Mouse (Mus musculus) erythroblast, embryonic 14.5 days (primary cell): ENCODE measurements around the gene Ifit3.

ENCODE experiments used
- GATA1 ChIP-seq: IDR thresholded peaks from 2 replicates; pipeline ENCODE4 v1.6.1; 2012; ENCODE audit warnings: low read length, inconsistent platforms, mixed read lengths
- TAL1 ChIP-seq: IDR thresholded peaks from 3 replicates; pipeline ENCODE4 v1.6.1; 2012; ENCODE audit warnings: low read length, inconsistent platforms, mixed read lengths

DNA sequence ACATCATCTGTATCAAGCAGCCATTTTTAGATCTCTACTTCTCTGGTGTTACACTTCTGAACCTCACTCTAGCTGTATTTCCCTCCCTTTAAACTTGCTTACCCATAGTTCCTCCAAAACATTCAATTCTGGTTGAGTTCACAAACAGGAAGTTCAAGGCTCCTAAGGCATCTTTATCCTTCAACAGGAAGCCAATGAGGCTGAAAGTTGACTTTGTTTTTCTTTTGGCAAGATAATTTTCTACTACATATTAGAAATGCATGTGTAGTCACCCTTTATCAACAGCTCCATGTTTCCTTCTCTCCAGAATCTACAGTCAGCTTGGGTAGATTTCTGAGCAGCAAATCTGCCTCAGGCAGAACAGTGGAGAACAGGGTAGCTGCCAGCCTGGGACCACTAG, 20.8 kb upstream of the Ifit3 start:
- TF ChIP-seq GATA1 (no peak), TAL1 (no peak)
